28 mouse cellular contexts compared by ENCODE assay signal in genomic region chr10:10314521-10314920, GRCm38 (mm10).
DNase-seq lines count a peak whose midpoint lies in the region; ATAC-seq lines count a peak whose summit lies in the region.
"Had no signal": no experiment of that assay in that cellular context is flagged by ENCODE, and none has a peak within 500 bp of the region (broad histone marks: within the 10 kb centered on the region; RNA-seq: fewer than 3 reads in every experiment).

No protein-coding gene starts in this region.

- H3K27me3 ChIP-seq in kidney, embryonic 14.5 days (ENCODE audit: control insufficient read depth, insufficient read depth, low read length) = peaks cover 7% of the 10 kb centered on the region; the same call in 1 of the 2 replicates
- H3K27me3 ChIP-seq: CH12.LX; embryonic facial prominence, embryonic 12.5 days; forebrain, embryonic 15.5 days; heart, embryonic 13.5 days; lung, embryonic 15.5 days; midbrain, embryonic 15.5 days had no signal

- no peaks in the 10 kb centered on the region for H3K36me3 ChIP-seq in kidney, embryonic 14.5 days (ENCODE audit: control insufficient read depth, insufficient read depth, low read length)
- H3K36me3 ChIP-seq: embryonic facial prominence, embryonic 12.5 days; forebrain, embryonic 10.5 days; forebrain, embryonic 15.5 days; heart, embryonic 13.5 days; lung, embryonic 15.5 days; midbrain, embryonic 10.5 days; midbrain, embryonic 15.5 days had no signal

- ATAC-seq in kidney, embryonic 14.5 days (ENCODE audit: low FRiP score, low TSS enrichment) = no peak
- ATAC-seq: forebrain, embryonic 15.5 days; intestine, postnatal 0 days; midbrain, embryonic 15.5 days had no signal

- H3K9me3 ChIP-seq in kidney, embryonic 14.5 days (ENCODE audit: control insufficient read depth, low read length) = no peaks in the 10 kb centered on the region
- H3K9me3 ChIP-seq: embryonic facial prominence, embryonic 12.5 days; forebrain, embryonic 10.5 days; forebrain, embryonic 15.5 days; heart, embryonic 13.5 days; lung, embryonic 15.5 days; midbrain, embryonic 10.5 days; midbrain, embryonic 15.5 days had no signal

- H3K4me2 ChIP-seq in kidney, embryonic 14.5 days (replicated peaks; ENCODE audit: low read depth, low read length) = no peak overlapping the region
- H3K4me2 ChIP-seq: embryonic facial prominence, embryonic 12.5 days; forebrain, embryonic 15.5 days; heart, embryonic 13.5 days; hindbrain, embryonic 14.5 days; lung, embryonic 15.5 days; midbrain, embryonic 15.5 days had no signal

- peak; percentile 11 for DNase-seq in adrenal gland, postnatal 10 days
- no peak for DNase-seq in adrenal gland, adult 2 months
- DNase-seq in kidney, adult 8-10 months = peak; percentile 13 to 46
- DNase-seq in fat pad, adult 2 months (ENCODE audit: extremely low read depth, low read depth, low spot score) = peak; percentile 23
- peak; percentile 53 to 66 for DNase-seq in kidney, postnatal 36 days
- DNase-seq in right cerebral cortex, postnatal 25 days = no peak
- DNase-seq: cerebellum, adult 8-10 months; cerebellum, postnatal 36 days; gastrocnemius, adult 2 months; gastrocnemius, postnatal 36 days; heart, adult 2 months; heart, postnatal 10 days; layer of hippocampus, postnatal 36 days; left cerebral cortex, postnatal 4 days; liver; spleen, adult 18-20 months; thymus, postnatal 14 days had no signal

- no peak overlapping the region for H3K27ac ChIP-seq in kidney, embryonic 14.5 days (ENCODE audit: low read depth, low read length)
- H3K27ac ChIP-seq: embryonic facial prominence, embryonic 12.5 days; forebrain, embryonic 10.5 days; forebrain, embryonic 15.5 days; gastrocnemius, adult 2 months; heart, adult 2 months; heart, embryonic 13.5 days; hindbrain, embryonic 14.5 days; lung, embryonic 15.5 days; midbrain, embryonic 10.5 days; midbrain, embryonic 15.5 days had no signal

- no peaks in the 10 kb centered on the region for H3K4me1 ChIP-seq in kidney, embryonic 14.5 days (ENCODE audit: control insufficient read depth, insufficient read depth, low read length)
- H3K4me1 ChIP-seq: embryonic facial prominence, embryonic 12.5 days; forebrain, embryonic 10.5 days; forebrain, embryonic 15.5 days; heart, embryonic 13.5 days; lung, embryonic 15.5 days; midbrain, embryonic 10.5 days; midbrain, embryonic 15.5 days had no signal

- no peak overlapping the region for H3K9ac ChIP-seq in kidney, embryonic 14.5 days (ENCODE audit: low read depth, low read length)
- H3K9ac ChIP-seq: embryonic facial prominence, embryonic 12.5 days; forebrain, embryonic 15.5 days; heart, embryonic 13.5 days; hindbrain, embryonic 14.5 days; lung, embryonic 15.5 days; midbrain, embryonic 15.5 days had no signal

- WGBS in kidney, embryonic 14.5 days = 75% methylated on average over 5 of the region's 5 CpGs

- H3K4me3 ChIP-seq in kidney, embryonic 14.5 days (ENCODE audit: low read length) = no peak overlapping the region
- H3K4me3 ChIP-seq: embryonic facial prominence, embryonic 12.5 days; forebrain, embryonic 10.5 days; forebrain, embryonic 15.5 days; gastrocnemius, adult 2 months; heart, adult 2 months; heart, embryonic 13.5 days; lung, embryonic 15.5 days; midbrain, embryonic 10.5 days; midbrain, embryonic 15.5 days had no signal

Comparison
In these comparisons a context has a peak if more than half of its experiments do, and no peak if none do; other contexts are left out.
1. DNase-seq: peak in adrenal gland, postnatal 10 days (single experiment), kidney, adult 8-10 months (2 of 2), fat pad, adult 2 months (single experiment) and kidney, postnatal 36 days (2 of 2); none in adrenal gland, adult 2 months (single experiment) and right cerebral cortex, postnatal 25 days (single experiment).